Mouse (Mus musculus) heart, postnatal 0 days (tissue): ENCODE measurements at regions not wholly inside any gene's neighbourhood (a gene's known extent, or its start where the extent isn't known, plus 50 kb on each side); places are given as distances from the start of the nearest gene placed in this dataset.

Source experiments
- ATAC-seq: fragments of 200-750 bp; cut with Nextera tagmentation; 2 replicates; pipeline ENCODE4 v1.8.0; 2017; ENCODE audit warnings: low read depth, moderate number of reproducible peaks, moderate library complexity; ENCODE audit not compliant: insufficient read depth
- DNase-seq: peaks from one replicate; pipeline ENCODE4 v3.0.0-alpha.2; 2016; ENCODE audit warnings: low spot score
- H3K27ac ChIP-seq: fragments of 300-500 bp; sonication (generic); 2 replicates; pipeline ENCODE4 v1.5.1; 2014; ENCODE audit warnings: low read depth, mild to moderate bottlenecking
- H3K27me3 ChIP-seq: fragments of 300-500 bp; sonication (generic); 2 replicates; pipeline ENCODE4 v1.6.1; 2014; ENCODE audit warnings: low read length, mixed read lengths; ENCODE audit not compliant: control insufficient read depth, insufficient read depth
- H3K36me3 ChIP-seq: fragments of 300-500 bp; sonication (generic); replicated peaks from 2 replicates; pipeline ENCODE4 v1.6.1; 2014; ENCODE audit warnings: low read length, mixed read lengths; ENCODE audit not compliant: control insufficient read depth, insufficient read depth
- H3K4me1 ChIP-seq: fragments of 300-500 bp; sonication (generic); 2 replicates; pipeline ENCODE4 v1.6.1; 2014; ENCODE audit warnings: antibody characterized with exemption; ENCODE audit not compliant: control insufficient read depth, insufficient read depth
- H3K4me2 ChIP-seq: fragments of 300-500 bp; sonication (generic); 2 replicates; pipeline ENCODE4 v1.6.1; 2014; ENCODE audit warnings: low read depth, mild to moderate bottlenecking, low read length, moderate library complexity
- H3K4me3 ChIP-seq: fragments of 300-500 bp; sonication (generic); 2 replicates; pipeline ENCODE4 v1.5.1; 2014; ENCODE audit warnings: low read depth, low read length
- H3K9ac ChIP-seq: fragments of 300-500 bp; sonication (generic); replicated peaks from 2 replicates; pipeline ENCODE4 v1.6.1; 2014; ENCODE audit warnings: low read depth, low read length, mixed read lengths
- H3K9me3 ChIP-seq: fragments of 300-500 bp; sonication (generic); replicated peaks from 2 replicates; pipeline ENCODE4 v1.6.1; 2016; ENCODE audit warnings: low read length; ENCODE audit not compliant: control insufficient read depth
- CTCF ChIP-seq: IDR thresholded peaks from 2 replicates; pipeline ENCODE4 v1.5.1; 2016; ENCODE audit warnings: antibody characterized with exemption, control low read depth, low read depth
- EP300 ChIP-seq: IDR thresholded peaks from 2 replicates; pipeline ENCODE4 v1.6.1; 2016; ENCODE audit warnings: antibody characterized with exemption, low read depth
- WGBS: fragments of 180-500 bp; shearing (Covaris S2); extraction: QIAGEN DNeasy Blood & Tissue Kit; methylation state at CpG from one replicate; pipeline ENCODE4 v1.1.7; 2014; 5-methylcytosine and 5-hydroxymethylcytosine counted together

DNA sequence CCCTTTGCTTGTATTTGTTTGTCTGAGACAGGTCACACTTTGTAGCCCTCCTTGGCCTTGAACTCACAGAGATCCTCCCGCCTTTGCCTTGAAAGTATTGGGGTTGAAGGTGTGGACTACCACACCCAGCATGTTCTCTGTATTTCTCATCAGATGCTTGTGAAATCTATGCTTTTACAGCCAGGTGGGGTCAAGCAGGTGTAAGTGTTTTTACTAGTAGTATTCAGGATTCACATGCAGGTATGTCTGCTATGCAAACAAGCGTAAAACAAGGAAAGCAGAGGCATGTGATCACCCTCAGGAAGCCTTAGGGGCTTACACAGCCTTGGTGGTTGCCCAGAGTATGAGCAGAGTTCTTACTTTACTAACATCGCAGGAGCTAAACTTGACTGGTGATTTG lies 105.4 kb upstream of the Ccser1 start:
- no peak overlapping the region for H3K4me2 ChIP-seq
- H3K9me3 ChIP-seq = no peaks in the 10 kb centered on the region
- H3K27ac ChIP-seq = no peak overlapping the region
- H3K4me1 ChIP-seq = no peaks in the 10 kb centered on the region
- H3K4me3 ChIP-seq = no peak overlapping the region
- ATAC-seq = no peak
- H3K9ac ChIP-seq = no peak overlapping the region
- no peaks in the 10 kb centered on the region for H3K36me3 ChIP-seq
- no peak for DNase-seq
- no peak for TF ChIP-seq CTCF
- TF ChIP-seq EP300 = no peak
- WGBS = 89% methylated on average over 3 of the region's 3 CpGs
- H3K27me3 ChIP-seq = no peaks in the 10 kb centered on the region

DNA sequence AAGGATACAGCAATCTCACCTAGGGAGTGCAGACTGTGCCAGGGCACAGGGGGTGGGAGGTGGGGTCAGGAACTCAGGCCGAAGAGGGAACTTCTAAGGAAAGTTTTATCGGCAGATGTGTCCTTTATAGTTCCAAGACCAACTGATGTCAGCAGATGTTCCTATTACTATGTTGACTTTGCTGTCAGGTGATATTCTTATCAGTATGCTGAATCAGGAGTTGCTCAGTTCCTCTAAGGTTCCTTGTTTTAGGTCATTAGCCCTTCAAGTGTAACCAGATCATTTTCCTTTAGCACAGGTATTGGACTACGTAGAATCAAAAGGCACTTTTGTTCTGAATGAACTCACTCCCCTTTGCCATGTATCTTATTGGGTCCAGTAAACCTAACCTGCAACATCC lies 101.6 kb upstream of the Ccser1 start:
- TF ChIP-seq CTCF (no peak), EP300 (no peak)
- whole genome bisulfite sequencing = 82% methylated on average over 3 of the region's 3 CpGs
- Histone ChIP-seq H3K9ac (no peak overlapping the region), H3K36me3 (no peaks in the 10 kb centered on the region), H3K4me1 (no peaks in the 10 kb centered on the region), H3K27ac (no peak overlapping the region), H3K27me3 (no peaks in the 10 kb centered on the region), H3K4me2 (no peak overlapping the region), H3K4me3 (no peak overlapping the region), H3K9me3 (no peaks in the 10 kb centered on the region)
- ATAC-seq = no peak
- no peak for DNase-seq

DNA sequence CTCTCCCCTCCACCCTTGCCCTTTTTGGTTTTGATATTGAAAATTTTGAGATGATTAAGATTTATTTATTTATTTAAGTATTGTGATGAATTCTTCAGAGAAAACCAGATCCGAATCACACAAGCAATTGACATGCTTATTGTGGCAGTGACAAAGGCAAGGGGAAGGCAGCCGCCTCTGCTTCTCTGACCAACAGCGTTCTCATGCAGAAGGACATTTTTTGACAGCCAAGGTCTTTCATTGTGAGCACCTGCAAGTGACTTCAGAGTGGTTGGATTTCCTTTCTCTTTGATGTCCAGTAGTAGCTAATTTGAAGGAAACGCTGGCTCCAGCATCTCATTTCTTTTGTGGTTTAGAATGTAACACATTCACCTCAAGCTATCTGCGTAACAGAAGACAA lies 99.5 kb upstream of the Ccser1 start:
- TF ChIP-seq EP300 = no peak
- no peak for TF ChIP-seq CTCF
- 79% methylated on average over 5 of the region's 5 CpGs for WGBS
- Histone ChIP-seq H3K27me3 (no peaks in the 10 kb centered on the region), H3K9me3 (no peaks in the 10 kb centered on the region), H3K4me1 (no peaks in the 10 kb centered on the region), H3K4me3 (no peak overlapping the region), H3K9ac (no peak overlapping the region), H3K36me3 (no peaks in the 10 kb centered on the region), H3K4me2 (no peak overlapping the region), H3K27ac (no peak overlapping the region)
- ATAC-seq = no peak
- DNase-seq = no peak

DNA sequence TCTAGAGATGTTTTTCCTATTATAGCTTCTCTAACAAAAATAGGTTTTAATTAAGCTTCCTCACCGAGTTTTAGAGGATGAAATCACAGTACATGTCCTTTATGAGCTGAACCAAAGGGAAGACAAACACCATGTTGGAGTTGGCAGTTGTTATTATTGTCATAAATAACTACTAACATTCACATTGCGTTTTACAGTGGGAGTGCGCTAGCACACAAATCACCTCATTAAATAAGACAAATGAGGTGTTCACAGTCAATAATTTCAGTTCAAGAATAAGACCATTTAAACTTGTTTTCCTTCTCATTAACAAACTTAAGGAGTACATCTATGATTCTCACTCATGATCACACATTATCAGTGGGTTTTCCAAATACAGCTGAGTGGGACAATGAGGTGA lies 96.8 kb upstream of the Ccser1 start:
- no peak for DNase-seq
- WGBS = 74% methylated on average over 3 of the region's 3 CpGs
- no peak overlapping the region for H3K27ac ChIP-seq

DNA sequence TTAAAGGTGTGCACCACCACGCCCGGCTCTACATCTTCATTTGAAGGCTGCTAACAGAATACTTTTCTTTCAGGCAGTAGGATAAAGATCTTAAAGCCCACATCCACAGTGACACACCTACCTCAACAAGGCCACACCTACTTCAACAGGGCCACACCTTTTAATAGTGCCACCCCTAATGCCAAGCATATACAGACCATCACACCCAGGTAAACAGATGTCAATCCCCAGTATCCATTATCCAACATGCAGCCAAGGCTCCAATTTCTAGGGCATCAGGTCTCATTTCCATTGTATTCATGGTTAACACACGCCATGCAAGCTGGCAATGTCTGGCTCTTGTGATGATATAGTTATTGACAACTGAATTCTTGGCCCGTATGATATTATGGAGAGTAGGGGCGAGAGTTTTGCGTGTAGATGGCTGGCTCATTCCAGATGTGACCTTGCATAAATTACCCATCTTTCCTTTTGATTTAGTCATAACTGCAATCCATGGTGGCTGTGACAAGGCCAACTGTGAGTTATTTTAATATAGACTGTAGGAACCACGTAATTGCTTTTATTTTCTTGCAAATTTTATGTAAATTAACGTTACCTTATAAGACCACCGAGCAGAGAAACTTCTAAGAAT lies 80.7 kb upstream of the Ccser1 start:
- no peak overlapping the region for H3K4me3 ChIP-seq
- no peak overlapping the region for H3K9ac ChIP-seq
- H3K27ac ChIP-seq = no peak overlapping the region
- H3K4me2 ChIP-seq = no peak overlapping the region
- TF ChIP-seq EP300 (no peak), CTCF (no peak)
- H3K27me3 ChIP-seq = no peaks in the 10 kb centered on the region
- no peaks in the 10 kb centered on the region for H3K9me3 ChIP-seq
- no peaks in the 10 kb centered on the region for H3K4me1 ChIP-seq
- no peak for DNase-seq
- WGBS = 78% methylated on average over 9 of the region's 9 CpGs
- ATAC-seq = no peak
- no peaks in the 10 kb centered on the region for H3K36me3 ChIP-seq

More for the DNA sequence above, 96.8 kb upstream of the Ccser1 start:
- Histone ChIP-seq H3K9ac (no peak overlapping the region), H3K4me3 (no peak overlapping the region), H3K27me3 (no peaks in the 10 kb centered on the region), H3K9me3 (no peaks in the 10 kb centered on the region; the same call in 1 of the 2 replicates), H3K36me3 (no peaks in the 10 kb centered on the region), H3K4me1 (no peaks in the 10 kb centered on the region), H3K4me2 (no peak overlapping the region)
- no peak for ATAC-seq
- TF ChIP-seq EP300 (no peak), CTCF (no peak)

DNA sequence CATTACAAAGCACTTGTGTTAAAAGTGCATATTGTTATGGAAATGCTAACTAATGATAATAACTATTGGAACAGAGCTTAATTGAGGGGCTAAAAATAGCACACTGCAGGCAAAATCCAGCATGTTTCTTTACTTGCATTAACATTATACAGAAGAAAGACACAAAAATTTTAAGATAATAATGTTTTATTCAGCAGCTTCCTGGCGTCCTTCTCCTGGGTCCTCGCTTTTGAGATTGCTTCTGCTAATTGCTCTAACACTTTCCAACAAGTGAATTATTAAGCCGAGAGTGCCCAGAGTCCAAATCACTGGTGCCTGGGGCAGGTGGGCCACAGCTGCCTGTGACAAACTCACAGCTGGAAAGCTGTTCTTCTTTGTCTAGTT lies 80.2 kb upstream of the Ccser1 start:
- DNase-seq = no peak
- Histone ChIP-seq H3K27ac (no peak overlapping the region), H3K4me1 (no peaks in the 10 kb centered on the region), H3K4me3 (no peak overlapping the region), H3K9me3 (no peaks in the 10 kb centered on the region), H3K36me3 (no peaks in the 10 kb centered on the region), H3K4me2 (no peak overlapping the region), H3K27me3 (no peaks in the 10 kb centered on the region), H3K9ac (no peak overlapping the region)
- WGBS = 68% methylated on average over 3 of the region's 3 CpGs
- no peak for ATAC-seq
- TF ChIP-seq CTCF = no peak
